Mouse (Mus musculus) kidney, adult 2 months (tissue): ENCODE data around the gene P2ry2.

ENCODE experiments used
- CTCF ChIP-seq: fragments of 200-500 bp; conservative IDR thresholded peaks from 2 replicates; pipeline ENCODE4 v1.5.1; 2011; ENCODE audit warnings: low read depth, mild to moderate bottlenecking, control low read depth, low read length, moderate library complexity, mixed read lengths; ENCODE audit not compliant: insufficient read depth, insufficient read length
- POLR2A ChIP-seq: fragments of 200-500 bp; IDR thresholded peaks from one replicate; pipeline ENCODE4 v1.6.1; 2011; ENCODE audit warnings: low read depth, low read length, control low read depth

GRCm38 (mm10) chr7:100998578-100998960, 14.1 kb downstream of the P2ry2 start:
- no peak for TF ChIP-seq POLR2A
- TF ChIP-seq CTCF, result no peak
